11 mouse cellular contexts compared by ENCODE assay signal in the genomic region with DNA sequence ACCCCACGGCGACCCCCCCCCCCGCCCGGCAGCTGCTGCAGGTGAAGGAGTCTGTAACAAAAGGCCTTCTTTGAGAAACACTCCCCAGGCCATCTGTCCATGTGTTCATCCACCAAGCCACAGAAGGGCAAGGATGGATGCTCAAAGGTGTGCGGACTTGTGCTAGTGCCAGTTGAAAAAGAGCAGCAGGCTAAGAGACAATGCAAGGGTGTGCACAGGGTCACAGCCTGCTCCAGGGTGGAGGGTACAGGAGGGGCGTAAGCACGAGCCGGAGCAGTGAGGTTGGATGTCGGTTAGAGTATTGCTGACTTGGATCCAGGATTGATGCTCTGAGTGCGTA. TPM values are rescaled to one million over a fixed set of nuclear protein-coding genes. Genes with fewer than 3 reads are reported as not detected.
A peak's percentile ranks its signal among the peaks of the same experiment; 100 is the strongest.
DNase-seq lines count a peak whose midpoint lies in the region; ATAC-seq lines count a peak whose summit lies in the region.
"Had no signal": no experiment of that assay in that cellular context is flagged by ENCODE, and none has a peak within 500 bp of the region (broad histone marks: within the 10 kb centered on the region; RNA-seq: fewer than 3 reads in every experiment).

No protein-coding gene starts in this region.

- peaks cover 14% of the 10 kb centered on the region for H3K4me1 ChIP-seq in kidney, embryonic 15.5 days
- H3K4me1 ChIP-seq in embryonic facial prominence, embryonic 12.5 days, result peaks cover 5% of the 10 kb centered on the region; the same call in 1 of the 2 replicates
- peaks cover 66% of the 10 kb centered on the region for H3K4me1 ChIP-seq in hindbrain, embryonic 13.5 days (replicated peaks)
- peaks cover 50% of the 10 kb centered on the region for H3K4me1 ChIP-seq in midbrain, embryonic 16.5 days (ENCODE audit: control insufficient read depth, insufficient read depth, low read length)

- 52% methylated on average over 10 of the region's 10 CpGs for WGBS in kidney, embryonic 15.5 days
- 45% methylated on average over 10 of the region's 10 CpGs for WGBS in embryonic facial prominence, embryonic 12.5 days
- 30% methylated on average over 10 of the region's 10 CpGs for WGBS in hindbrain, embryonic 13.5 days
- WGBS in midbrain, embryonic 16.5 days, result 27% methylated on average over 10 of the region's 10 CpGs

- no peak overlapping the region for H3K9ac ChIP-seq in kidney, embryonic 15.5 days
- no peak overlapping the region for H3K9ac ChIP-seq in embryonic facial prominence, embryonic 12.5 days
- H3K9ac ChIP-seq in hindbrain, embryonic 13.5 days, result peak overlapping the region; percentile 90
- peak overlapping the region; percentile 83 for H3K9ac ChIP-seq in midbrain, embryonic 16.5 days (ENCODE audit: low read depth, low read length)

- no peak for DNase-seq in kidney, postnatal 10 days
- DNase-seq in gastrocnemius, postnatal 4 days (ENCODE audit: low spot score in 2 of 2), result no peak
- no peak for DNase-seq in heart, postnatal 36 days
- DNase-seq in gastrocnemius, postnatal 25 days, result no peak
- DNase-seq: thymus, adult 2 months had no signal

- H3K4me3 ChIP-seq in kidney, embryonic 15.5 days (replicated peaks), result peak overlapping the region; percentile 62
- H3K4me3 ChIP-seq in embryonic facial prominence, embryonic 12.5 days, result peak overlapping the region; percentile 51
- H3K4me3 ChIP-seq in hindbrain, embryonic 13.5 days, result peak overlapping the region; percentile 66
- peak overlapping the region; percentile 68 for H3K4me3 ChIP-seq in midbrain, embryonic 16.5 days (ENCODE audit: low read depth, low read length)

- intact Hi-C loops in heart, postnatal 36 days (cut with DNase I), result no loop called here

- H3K4me2 ChIP-seq in kidney, embryonic 15.5 days, result peak overlapping the region; percentile 94
- peak overlapping the region; percentile 94 for H3K4me2 ChIP-seq in embryonic facial prominence, embryonic 12.5 days (replicated peaks)
- H3K4me2 ChIP-seq in hindbrain, embryonic 13.5 days, result peak overlapping the region; percentile 77
- peak overlapping the region; percentile 61 for H3K4me2 ChIP-seq in midbrain, embryonic 16.5 days (ENCODE audit: low read length)

- no peak for ATAC-seq in kidney, embryonic 15.5 days (replicated peaks; ENCODE audit: low FRiP score)
- peak; percentile 32; the same call in 1 of the 2 replicates for ATAC-seq in embryonic facial prominence, embryonic 12.5 days (ENCODE audit: insufficient number of reproducible peaks, insufficient read depth, low FRiP score, low TSS enrichment)
- ATAC-seq in hindbrain, embryonic 13.5 days (ENCODE audit: low FRiP score), result peak; percentile 47; the same call in 1 of the 2 replicates
- peak; percentile 19 for ATAC-seq in midbrain, embryonic 16.5 days

- H3K9me3 ChIP-seq in kidney, embryonic 15.5 days (replicated peaks), result no peaks in the 10 kb centered on the region
- no peaks in the 10 kb centered on the region for H3K9me3 ChIP-seq in embryonic facial prominence, embryonic 12.5 days
- no peaks in the 10 kb centered on the region for H3K9me3 ChIP-seq in hindbrain, embryonic 13.5 days
- no peaks in the 10 kb centered on the region for H3K9me3 ChIP-seq in midbrain, embryonic 16.5 days (replicated peaks; ENCODE audit: control insufficient read depth, low read length, poor library complexity, severe bottlenecking)

- peaks cover 62% of the 10 kb centered on the region for H3K27me3 ChIP-seq in kidney, embryonic 15.5 days
- H3K27me3 ChIP-seq in embryonic facial prominence, embryonic 12.5 days, result peaks cover 57% of the 10 kb centered on the region
- H3K27me3 ChIP-seq in hindbrain, embryonic 13.5 days, result peaks cover 24% of the 10 kb centered on the region
- H3K27me3 ChIP-seq in midbrain, embryonic 16.5 days (ENCODE audit: control insufficient read depth, insufficient read depth, low read depth, low read length), result peaks cover 3% of the 10 kb centered on the region; the same call in 1 of the 2 replicates

- no peaks in the 10 kb centered on the region for H3K36me3 ChIP-seq in kidney, embryonic 15.5 days
- H3K36me3 ChIP-seq in embryonic facial prominence, embryonic 12.5 days, result no peaks in the 10 kb centered on the region
- H3K36me3 ChIP-seq in hindbrain, embryonic 13.5 days, result no peaks in the 10 kb centered on the region
- no peaks in the 10 kb centered on the region for H3K36me3 ChIP-seq in midbrain, embryonic 16.5 days (ENCODE audit: control insufficient read depth, insufficient read depth, low read length)

- no peak overlapping the region for H3K27ac ChIP-seq in kidney, embryonic 15.5 days
- no peak overlapping the region for H3K27ac ChIP-seq in embryonic facial prominence, embryonic 12.5 days
- peak overlapping the region; percentile 94 for H3K27ac ChIP-seq in hindbrain, embryonic 13.5 days
- H3K27ac ChIP-seq in midbrain, embryonic 16.5 days (ENCODE audit: low read length), result peak overlapping the region; percentile 92

RNA-seq across cellular contexts. Expression of gene Gprin1, which starts 1.0 kb away (rescaled TPM):
- polyA plus RNA-seq in kidney, embryonic 15.5 days (2015; fragmentation: Nextera tagmentation; extraction: Ambion mirVana), result 0.14 and 0.27 TPM in 2 replicates
- polyA plus RNA-seq in embryonic facial prominence, embryonic 12.5 days (2016; fragmentation: Nextera tagmentation; extraction: Ambion mirVana), result 2.1 and 4.2 TPM in 2 replicates
- 6.5 and 6.9 TPM in 2 replicates for polyA plus RNA-seq in hindbrain, embryonic 13.5 days (2015; fragmentation: Nextera tagmentation; extraction: Ambion mirVana)
- polyA plus RNA-seq in midbrain, embryonic 16.5 days (2015; fragmentation: Nextera tagmentation; extraction: Ambion mirVana), result 5.5 and 6.6 TPM in 2 replicates
- under 1 TPM; 0.76 to 0.78 TPM for total RNA-seq in gastrocnemius, postnatal 4 days (2021)
- total RNA-seq in heart, postnatal 36 days (2021), result not detected
- not detected for total RNA-seq in gastrocnemius, postnatal 25 days (2021)
- total RNA-seq: common myeloid progenitor, adult 5-6 weeks had no signal

RNA-seq across cellular contexts. Expression of gene Sncb, which starts 17.7 kb away (rescaled TPM):
- 0.15 and 0.29 TPM in 2 replicates for polyA plus RNA-seq in kidney, embryonic 15.5 days (2015; fragmentation: Nextera tagmentation; extraction: Ambion mirVana)
- 0.27 and 0.37 TPM in 2 replicates for polyA plus RNA-seq in embryonic facial prominence, embryonic 12.5 days (2016; fragmentation: Nextera tagmentation; extraction: Ambion mirVana)
- 18.7 and 20.8 TPM in 2 replicates for polyA plus RNA-seq in hindbrain, embryonic 13.5 days (2015; fragmentation: Nextera tagmentation; extraction: Ambion mirVana)
- polyA plus RNA-seq in midbrain, embryonic 16.5 days (2015; fragmentation: Nextera tagmentation; extraction: Ambion mirVana), result 68.2 and 97.6 TPM in 2 replicates
- total RNA-seq in gastrocnemius, postnatal 4 days (2021), result under 1 TPM in 1 of 2 experiments, not detected in 1; 0.20 TPM
- total RNA-seq in heart, postnatal 36 days (2021), result not detected
- total RNA-seq in gastrocnemius, postnatal 25 days (2021), result not detected
- total RNA-seq: common myeloid progenitor, adult 5-6 weeks had no signal
- polyA plus RNA-seq: heart, postnatal 0 days had no signal

RNA-seq across cellular contexts. Expression of gene Eif4e1b, which starts 35.1 kb away (rescaled TPM):
- polyA plus RNA-seq in kidney, embryonic 15.5 days (2015; fragmentation: Nextera tagmentation; extraction: Ambion mirVana), result not detected in 2 replicates
- polyA plus RNA-seq in embryonic facial prominence, embryonic 12.5 days (2016; fragmentation: Nextera tagmentation; extraction: Ambion mirVana), result not detected in 2 replicates
- polyA plus RNA-seq in hindbrain, embryonic 13.5 days (2015; fragmentation: Nextera tagmentation; extraction: Ambion mirVana), result not detected in 2 replicates
- polyA plus RNA-seq in midbrain, embryonic 16.5 days (2015; fragmentation: Nextera tagmentation; extraction: Ambion mirVana), result not detected in 2 replicates
- total RNA-seq in gastrocnemius, postnatal 4 days (2021), result not detected
- not detected for total RNA-seq in heart, postnatal 36 days (2021)
- total RNA-seq in gastrocnemius, postnatal 25 days (2021), result not detected
- total RNA-seq: common myeloid progenitor, adult 5-6 weeks had no signal
- polyA plus RNA-seq: heart, postnatal 0 days; thymus, adult 2 months had no signal

RNA-seq across cellular contexts. Expression of gene Tspan17, which starts 40.5 kb away (rescaled TPM):
- 11.4 and 13.4 TPM in 2 replicates for polyA plus RNA-seq in kidney, embryonic 15.5 days (2015; fragmentation: Nextera tagmentation; extraction: Ambion mirVana)
- 9.9 and 13.2 TPM in 2 replicates for polyA plus RNA-seq in embryonic facial prominence, embryonic 12.5 days (2016; fragmentation: Nextera tagmentation; extraction: Ambion mirVana)
- 50.4 and 54.0 TPM in 2 replicates for polyA plus RNA-seq in hindbrain, embryonic 13.5 days (2015; fragmentation: Nextera tagmentation; extraction: Ambion mirVana)
- 60.1 and 67.7 TPM in 2 replicates for polyA plus RNA-seq in midbrain, embryonic 16.5 days (2015; fragmentation: Nextera tagmentation; extraction: Ambion mirVana)
- 10 to 100 TPM; 27.8 to 28.0 TPM for total RNA-seq in gastrocnemius, postnatal 4 days (2021)
- 10 to 100 TPM in 1 of 2 experiments, 1 to 10 TPM in 1; 7.6 to 13.0 TPM for total RNA-seq in heart, postnatal 36 days (2021)
- 10 to 100 TPM; 14.2 to 18.0 TPM for total RNA-seq in gastrocnemius, postnatal 25 days (2021)

RNA-seq across cellular contexts. Expression of gene Cdhr2, which starts 47.4 kb away (rescaled TPM):
- polyA plus RNA-seq in kidney, embryonic 15.5 days (2015; fragmentation: Nextera tagmentation; extraction: Ambion mirVana), result 5.4 TPM in 2 replicates
- polyA plus RNA-seq in embryonic facial prominence, embryonic 12.5 days (2016; fragmentation: Nextera tagmentation; extraction: Ambion mirVana), result 0.05 and 0.06 TPM in 2 replicates
- 0.08 and 0.14 TPM in 2 replicates for polyA plus RNA-seq in hindbrain, embryonic 13.5 days (2015; fragmentation: Nextera tagmentation; extraction: Ambion mirVana)
- 0.22 and 0.36 TPM in 2 replicates for polyA plus RNA-seq in midbrain, embryonic 16.5 days (2015; fragmentation: Nextera tagmentation; extraction: Ambion mirVana)
- total RNA-seq in gastrocnemius, postnatal 4 days (2021), result under 1 TPM; 0.07 to 0.08 TPM
- total RNA-seq in heart, postnatal 36 days (2021), result not detected
- not detected for total RNA-seq in gastrocnemius, postnatal 25 days (2021)
- total RNA-seq: common myeloid progenitor, adult 5-6 weeks had no signal
- polyA plus RNA-seq: heart, postnatal 0 days had no signal

Comparison
In these comparisons a context has a peak if more than half of its experiments do, and no peak if none do; other contexts are left out.
1. H3K27ac ChIP-seq: peak in hindbrain, embryonic 13.5 days (single experiment) and midbrain, embryonic 16.5 days (single experiment); none in kidney, embryonic 15.5 days (single experiment) and embryonic facial prominence, embryonic 12.5 days (single experiment).
2. H3K9ac ChIP-seq: peak in hindbrain, embryonic 13.5 days (single experiment) and midbrain, embryonic 16.5 days (single experiment); none in kidney, embryonic 15.5 days (single experiment) and embryonic facial prominence, embryonic 12.5 days (single experiment).
3. RNA of gene Sncb, which starts 17.7 kb away (polyA plus RNA-seq): 68.2 to 97.6 TPM in midbrain, embryonic 16.5 days and 18.7 to 20.8 TPM in hindbrain, embryonic 13.5 days; 0.15 to 0.29 TPM in kidney, embryonic 15.5 days and 0.27 to 0.37 TPM in embryonic facial prominence, embryonic 12.5 days; every median in the first group is over 10 times any median in the second.
4. Peak in every context shown above with its lines, with median percentiles within 50 percentile points of each other: H3K4me2 ChIP-seq and H3K4me3 ChIP-seq.